Mouse (Mus musculus) heart, postnatal 25 days (tissue): Measurements from ENCODE around the gene Vgll1. TPM values are rescaled to one million over a fixed set of nuclear protein-coding genes. Genes with fewer than 3 reads are reported as not detected.

Source experiments
- DNase-seq: peaks from one replicate; pipeline ENCODE4 v3.0.0; 2022; ENCODE audit warnings: low spot score
- intact Hi-C: fragments of 180-260 bp; cut with DNase I; formaldehyde crosslinking; loops from one replicate; pipeline ENCODE4 v1.15.1; 2025
- total RNA-seq, 2 experiments: library from RNA; stranded (reverse); gene quantifications; 2 replicates each; pipeline ENCODE4 v1.2.3; 2021

Vgll1 gene
- total RNA-seq: not detected

DNA sequence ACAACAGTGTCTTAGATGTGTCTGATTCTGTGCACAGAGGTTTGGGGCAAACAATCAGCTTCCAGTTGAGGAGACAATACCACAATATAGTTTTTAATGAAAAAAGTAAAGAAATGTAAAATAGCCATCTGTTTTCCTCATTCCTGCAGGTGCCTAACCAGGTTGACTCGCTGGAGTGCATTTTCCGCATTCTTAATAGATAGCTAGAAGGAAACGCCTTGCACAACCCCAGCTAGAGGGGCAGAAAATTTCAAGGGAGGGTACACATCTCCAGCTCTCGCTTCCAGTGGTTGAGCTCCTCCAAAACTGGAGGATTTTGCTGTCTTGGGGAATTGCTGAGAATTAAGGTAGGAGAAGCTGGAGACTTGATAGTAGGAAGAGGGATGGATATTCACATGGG lies at the start of gene Vgll1:
Vgll1 (plus strand) TSS at position 301 of the 400 bp plus-strand sequence.
- DNase-seq: no peak
- intact Hi-C loops: no loop called here

DNA sequence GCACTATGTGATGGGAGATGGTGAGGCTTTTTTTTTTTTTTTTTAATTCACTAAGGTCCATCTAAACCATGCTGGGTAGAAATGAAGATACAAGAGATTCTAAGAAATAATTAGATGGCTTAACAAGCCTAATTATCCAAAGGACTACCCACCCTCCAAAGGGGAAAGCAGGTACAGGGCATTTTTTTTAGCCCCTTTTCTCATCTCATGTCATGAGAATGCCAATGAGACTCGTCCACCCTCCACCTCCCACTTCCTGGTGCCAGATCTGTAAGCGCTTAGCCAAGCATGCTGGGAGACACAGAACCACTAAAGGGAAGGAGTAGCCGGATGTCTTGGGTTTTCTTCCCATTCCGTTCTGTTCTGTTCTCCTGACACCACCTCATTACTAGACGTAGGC lies 45.1 kb upstream of the Vgll1 start, which contains the start of gene Brs3:
Brs3 (plus strand) TSS at position 301 of the 400 bp plus-strand sequence.
- DNase-seq: no peak
- intact Hi-C loops: no loop called here

DNA sequence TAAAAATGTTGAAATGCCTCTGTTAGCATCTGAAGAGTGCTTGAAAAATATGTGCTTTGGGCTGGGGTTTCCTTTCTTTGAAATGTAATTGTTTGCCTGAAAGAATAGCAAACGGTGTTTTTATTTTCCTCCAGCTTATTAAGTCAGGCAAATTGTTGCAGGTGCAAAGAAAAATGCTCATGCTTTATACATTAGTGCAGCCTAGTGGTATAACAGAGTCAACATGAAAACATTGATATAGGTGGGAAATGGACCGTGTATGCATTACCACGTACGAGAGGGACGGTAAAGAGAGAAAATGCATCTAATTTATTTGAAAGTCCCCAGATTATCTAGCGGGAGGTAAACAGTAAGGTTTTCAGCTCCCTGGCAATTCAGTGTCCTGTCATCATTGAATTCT lies 44.0 kb upstream of the Vgll1 start:
- no peak for DNase-seq
- intact Hi-C loops: no loop called here

DNA sequence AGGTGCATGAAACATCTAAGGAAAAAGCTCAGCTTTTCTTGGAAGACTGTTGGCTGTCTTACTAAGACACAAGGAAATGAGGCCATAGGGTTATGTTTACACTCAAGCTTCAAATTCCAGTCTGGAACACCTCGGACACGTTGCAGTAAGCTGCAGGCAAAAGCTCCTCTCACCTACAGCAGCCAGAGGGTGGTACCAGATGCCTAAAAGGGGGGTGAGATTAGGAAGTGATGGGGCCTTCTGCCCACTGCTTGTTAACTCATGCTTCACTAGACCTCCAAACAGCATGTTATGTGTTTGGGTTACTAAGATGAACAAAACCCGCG lies 35.1 kb upstream of the Vgll1 start:
- intact Hi-C loops: loop anchor here (10.0 kb wide), 2 partner anchors 342 to 458 kb away; partner anchors contain the start of genes Mmgt1 and Rbmx
- no peak for DNase-seq

DNA sequence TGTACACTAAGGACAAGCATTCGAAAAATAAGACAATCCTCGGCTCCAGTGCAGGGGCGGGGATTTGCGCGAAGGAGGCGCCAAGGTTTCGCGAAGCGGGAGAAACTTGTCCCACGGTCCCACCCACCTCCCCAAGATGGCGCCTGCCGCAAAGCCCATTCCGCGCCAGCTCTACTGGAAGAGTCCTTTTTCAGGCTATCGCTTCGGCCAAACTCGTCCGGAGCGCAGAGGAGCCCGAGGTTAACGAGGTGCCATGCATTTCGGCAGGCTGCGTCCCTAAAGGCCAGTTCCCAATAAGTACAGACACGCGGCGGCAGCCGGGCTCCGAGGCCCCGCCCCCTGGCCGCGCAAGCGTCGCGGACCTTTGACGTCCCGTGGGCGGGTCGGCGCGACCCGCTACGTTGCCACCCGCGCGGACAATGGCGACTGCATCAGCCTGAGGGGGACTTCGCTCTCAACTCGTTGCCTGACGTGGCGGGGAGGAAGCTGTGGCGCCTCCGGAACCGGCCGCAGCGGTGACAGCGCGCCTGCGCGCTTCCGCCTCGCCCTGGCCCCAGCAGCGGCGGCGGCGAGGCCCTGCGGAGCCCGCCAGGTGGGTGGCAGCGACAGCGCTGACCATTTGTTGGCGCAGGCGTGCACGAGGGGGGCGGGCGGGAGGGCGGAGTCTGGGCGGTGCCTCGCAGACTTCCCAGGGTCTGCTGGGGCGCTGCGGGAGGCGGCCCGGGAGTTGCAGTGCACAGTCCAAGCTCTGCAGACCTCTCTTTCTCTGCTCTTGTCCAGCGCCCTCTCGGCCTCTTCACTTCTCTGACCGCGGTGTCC lies 34.5 kb upstream of the Vgll1 start, which contains the start of gene Htatsf1:
Htatsf1 (plus strand) TSS at position 410 of the 819 bp plus-strand sequence.
- peak; percentile 66 for DNase-seq
- intact Hi-C loops: loop anchor here (10.0 kb wide), 2 partner anchors 341 to 459 kb away; partner anchors contain the start of genes Mmgt1 and Rbmx

DNA sequence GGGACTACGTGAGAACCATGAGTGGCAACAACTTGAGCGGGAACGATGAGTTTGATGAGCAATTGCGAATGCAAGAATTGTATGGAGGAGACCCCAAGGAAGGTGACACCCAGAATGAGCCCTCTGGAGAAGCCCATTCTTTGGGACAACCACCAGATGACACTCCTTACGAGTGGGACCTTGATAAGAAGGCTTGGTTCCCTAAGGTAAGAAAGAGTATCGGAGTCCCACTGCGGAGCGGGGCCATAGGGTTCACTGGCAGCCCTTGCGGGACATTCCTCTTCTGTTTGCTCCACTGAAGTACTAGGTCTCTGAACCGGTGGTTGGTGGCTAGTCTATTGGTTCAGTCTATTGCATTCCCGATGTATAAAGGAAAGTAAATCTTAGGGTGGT lies 33.9 kb upstream of the Vgll1 start:
- intact Hi-C loops: loop anchor here (10.0 kb wide), 2 partner anchors 341 to 459 kb away; partner anchors contain the start of genes Mmgt1 and Rbmx
- no peak for DNase-seq

DNA sequence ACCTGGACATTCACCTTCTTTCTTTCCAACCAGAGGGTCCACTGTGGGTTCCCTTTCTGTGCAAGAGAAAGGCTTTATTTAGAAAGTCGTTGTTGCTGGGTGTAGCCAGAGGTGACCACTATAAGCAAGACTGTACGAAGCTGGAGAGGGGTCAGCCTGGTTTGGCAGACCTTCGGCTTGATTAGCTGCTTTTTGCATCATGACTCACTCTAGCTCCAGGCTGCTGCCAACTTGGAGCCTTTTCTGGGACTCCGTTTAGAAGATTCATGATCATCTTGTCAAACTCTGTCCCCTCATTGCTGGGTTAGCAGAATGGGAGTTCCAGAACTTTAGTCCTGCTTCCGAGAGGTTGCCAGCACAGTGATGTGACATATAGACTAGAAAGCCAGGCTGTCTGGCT lies 6.4 kb upstream of the Vgll1 start:
- intact Hi-C loops: no loop called here
- no peak for DNase-seq

DNA sequence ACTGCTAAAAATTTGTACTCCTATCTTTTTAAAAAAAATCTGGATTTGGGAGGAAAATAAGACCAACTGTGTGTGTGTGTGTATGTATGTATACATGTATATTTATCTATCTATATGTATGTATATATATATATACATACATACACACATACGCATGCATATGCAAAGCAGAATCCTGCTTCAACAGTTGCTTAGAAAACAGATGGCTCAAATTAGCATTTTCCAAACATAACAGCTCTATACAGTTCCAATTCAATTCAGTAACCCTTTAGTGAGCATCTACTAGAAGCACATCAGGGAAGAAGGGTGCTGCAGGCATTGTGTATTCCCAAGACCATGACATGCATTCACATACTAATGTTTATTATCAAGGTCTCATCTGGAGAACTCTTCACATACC lies 15.5 kb downstream of the Vgll1 start:
- intact Hi-C loops: no loop called here
- no peak for DNase-seq

DNA sequence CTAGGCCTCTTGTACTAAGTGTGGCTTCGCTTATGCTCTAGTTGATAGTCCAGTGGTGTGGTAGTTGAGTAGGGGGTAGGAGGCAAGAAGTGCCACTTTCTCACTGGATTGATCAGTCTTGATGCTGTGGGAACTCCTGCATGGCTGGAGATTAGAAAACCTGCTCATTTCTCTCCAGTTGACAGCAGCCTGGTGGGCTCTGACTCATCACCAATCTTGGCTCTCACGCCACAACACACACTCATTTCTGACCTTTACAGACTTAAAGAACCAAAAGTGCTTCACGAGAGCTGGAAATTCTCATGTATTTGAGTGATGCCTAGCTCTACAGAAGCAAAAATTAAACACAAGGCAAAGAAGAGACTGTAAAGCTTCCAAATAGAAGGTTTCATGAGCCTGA lies 19.1 kb downstream of the Vgll1 start:
- DNase-seq: no peak
- intact Hi-C loops: no loop called here

DNA sequence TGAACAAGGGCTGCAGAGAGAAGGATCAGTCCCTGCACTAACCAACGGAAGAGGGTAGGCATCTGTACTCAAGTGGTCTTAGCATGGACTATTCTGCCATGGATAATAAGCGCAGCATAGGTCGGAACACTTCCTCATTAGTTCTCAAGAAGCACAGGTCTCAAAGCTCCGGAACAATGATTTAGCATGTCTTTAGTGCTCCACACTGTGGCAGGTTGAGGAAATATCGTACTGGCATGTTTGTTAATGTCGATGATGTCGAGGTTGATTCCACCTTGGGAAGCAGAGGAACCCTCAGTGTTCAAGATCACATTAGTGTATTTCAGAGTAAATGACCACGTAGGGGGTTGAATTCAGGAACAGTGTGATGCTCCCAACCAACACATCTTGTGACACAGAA lies 30.2 kb downstream of the Vgll1 start:
- intact Hi-C loops: loop anchor here (10.0 kb wide), 1 partner anchor 273 kb away; no protein-coding TSS in a partner anchor
- no peak for DNase-seq

DNA sequence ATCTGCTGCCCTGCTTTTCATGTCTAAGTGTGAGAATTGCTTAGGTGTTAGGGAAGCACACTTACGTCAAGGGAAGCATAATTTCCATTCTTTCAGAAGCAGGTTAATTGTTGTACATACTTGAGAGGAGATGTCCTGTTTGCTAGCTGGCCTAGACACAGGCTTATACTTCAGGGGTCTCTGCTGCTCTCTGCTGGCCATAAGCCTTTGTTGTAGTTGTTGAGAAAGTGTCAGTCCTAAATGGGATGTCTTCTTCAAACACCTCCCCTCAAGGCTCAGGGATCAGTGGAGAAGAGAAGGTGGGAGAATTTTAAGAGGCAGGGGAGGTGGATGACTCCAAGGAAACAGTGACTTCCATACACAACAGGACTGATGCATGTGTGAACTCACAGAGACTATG lies 32.9 kb downstream of the Vgll1 start:
- intact Hi-C loops: no loop called here
- DNase-seq: no peak

DNA sequence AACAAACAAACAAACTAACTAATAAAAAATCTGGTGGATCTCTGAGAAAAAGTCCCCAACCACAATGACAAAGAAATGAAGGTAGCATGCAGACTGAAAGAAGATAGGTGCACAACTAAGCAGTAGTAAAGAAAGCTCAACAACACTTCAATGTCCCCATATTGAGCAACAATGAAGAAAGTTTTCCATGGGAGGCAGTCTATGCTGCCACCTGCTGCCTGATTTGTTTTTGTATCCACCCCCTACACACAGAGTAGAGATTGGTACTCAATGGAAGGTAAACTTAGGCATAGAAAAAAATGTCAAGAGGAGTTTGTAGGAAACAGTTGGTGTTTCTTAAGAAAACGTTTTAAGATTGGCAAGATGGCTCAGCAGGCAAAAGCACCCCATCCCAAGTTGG lies 42.7 kb downstream of the Vgll1 start:
- DNase-seq: no peak

DNA sequence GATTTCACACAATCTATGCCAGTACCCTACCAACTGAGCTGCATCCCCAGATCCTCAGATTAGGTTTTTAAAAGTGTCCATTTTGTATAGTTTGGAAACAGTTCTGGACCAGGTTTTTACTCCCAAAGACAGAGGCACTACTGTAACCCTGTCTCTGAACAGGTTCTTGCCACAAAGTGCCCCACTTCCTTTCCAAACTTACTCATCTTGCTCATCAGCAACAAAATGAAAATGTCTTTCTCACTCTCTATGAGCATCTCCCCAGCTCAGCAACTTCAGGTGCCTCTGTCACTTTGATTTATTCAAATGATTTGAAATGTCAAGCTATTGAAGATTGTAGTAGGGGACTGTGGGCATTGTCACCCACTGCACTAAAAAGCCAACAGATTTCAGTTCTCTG lies 49.7 kb downstream of the Vgll1 start:
- intact Hi-C loops: no loop called here
- DNase-seq: no peak

More for the DNA sequence above, 42.7 kb downstream of the Vgll1 start:
- intact Hi-C loops: no loop called here

DNA sequence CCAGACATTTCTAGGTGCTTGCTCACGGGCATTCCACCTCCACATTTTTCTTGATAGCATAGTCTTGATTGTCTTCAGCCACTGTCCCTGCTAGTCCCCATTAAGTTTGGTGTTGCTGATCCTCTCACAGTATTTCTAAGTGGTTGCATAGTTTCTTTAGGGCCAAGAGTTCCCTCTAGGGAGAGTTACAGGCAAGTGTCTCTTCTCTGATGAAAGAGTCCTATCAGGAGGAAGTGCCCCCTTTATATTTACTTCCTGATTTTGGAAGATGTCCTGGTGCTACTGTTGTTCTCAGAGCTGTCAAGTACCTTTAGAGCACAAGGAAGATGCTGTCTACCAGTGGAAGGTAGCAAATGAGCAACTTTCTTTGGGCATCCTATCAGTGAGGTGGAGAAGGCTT lies 65.6 kb downstream of the Vgll1 start:
- intact Hi-C loops: no loop called here
- no peak for DNase-seq

Other genes starting within 250 kb of the Vgll1 start
- gene Adgrg4, start 217.9 kb upstream of the Vgll1 start, total RNA-seq: not detected
- gene Brs3, start 45.0 kb upstream of the Vgll1 start, total RNA-seq: not detected
- gene Htatsf1, start 34.5 kb upstream of the Vgll1 start, total RNA-seq: 10 to 100 TPM; 50.1 to 53.9 TPM
- gene Cd40lg, start 124.0 kb downstream of the Vgll1 start, total RNA-seq: not detected